Mouse (Mus musculus): ENCODE data around the gene Ppp4r3b.

Ppp4r3b gene

GRCm38 (mm10) chr11:29172563-29173124 lies at the start of gene Ppp4r3b:
Gene Ppp4r3b, plus strand, starts transcription at chr11:29172890.
- peak; percentile 93 to 98 for DNase-seq (ENCODE audit: low spot score in 2 of 2)

- DNase-seq (ENCODE audit: low spot score in 2 of 2) = no peak
Observed at GRCm38 (mm10) chr11:29129862-29130384, 42.8 kb upstream of the Ppp4r3b start.

- peak; percentile 85 to 89 for DNase-seq (ENCODE audit: low spot score in 2 of 2)
Observed at GRCm38 (mm10) chr11:29130385-29131355, 42.0 kb upstream of the Ppp4r3b start, which contains the start of gene Pnpt1. Gene Pnpt1, plus strand, starts transcription at chr11:29130744.

- DNase-seq (ENCODE audit: low spot score in 2 of 2) = no peak
Observed at GRCm38 (mm10) chr11:29140671-29141070, 32.0 kb upstream of the Ppp4r3b start.

GRCm38 (mm10) chr11:29148901-29149300 lies 23.8 kb upstream of the Ppp4r3b start:
- no peak for DNase-seq (ENCODE audit: low spot score in 2 of 2)

- DNase-seq (ENCODE audit: low spot score in 2 of 2) = no peak
Observed at GRCm38 (mm10) chr11:29163569-29163968, 9.1 kb upstream of the Ppp4r3b start.

- DNase-seq (ENCODE audit: low spot score in 2 of 2) = peak; percentile 31 to 53
Observed at GRCm38 (mm10) chr11:29171959-29172391, 715 bp upstream of the Ppp4r3b start.

GRCm38 (mm10) chr11:29173125-29173631 lies 488 bp downstream of the Ppp4r3b start:
- peak; percentile 31 to 68 for DNase-seq (ENCODE audit: low spot score in 2 of 2)

GRCm38 (mm10) chr11:29173706-29174436 lies 1.2 kb downstream of the Ppp4r3b start:
- DNase-seq (ENCODE audit: low spot score in 2 of 2) = no peak

GRCm38 (mm10) chr11:29179319-29179718 lies 6.6 kb downstream of the Ppp4r3b start:
- DNase-seq (ENCODE audit: low spot score in 2 of 2) = no peak

- no peak for DNase-seq (ENCODE audit: low spot score in 2 of 2)
Observed at GRCm38 (mm10) chr11:29180657-29181056, 8.0 kb downstream of the Ppp4r3b start.

GRCm38 (mm10) chr11:29181751-29182150 lies 9.1 kb downstream of the Ppp4r3b start:
- no peak for DNase-seq (ENCODE audit: low spot score in 2 of 2)

- DNase-seq (ENCODE audit: low spot score in 2 of 2) = no peak
Observed at GRCm38 (mm10) chr11:29188981-29189380, 16.3 kb downstream of the Ppp4r3b start.

GRCm38 (mm10) chr11:29203653-29204052 lies 31.0 kb downstream of the Ppp4r3b start:
- DNase-seq (ENCODE audit: low spot score in 2 of 2) = no peak

GRCm38 (mm10) chr11:29209774-29210173 lies 37.1 kb downstream of the Ppp4r3b start:
- DNase-seq (ENCODE audit: low spot score in 2 of 2) = no peak

GRCm38 (mm10) chr11:29216196-29216595 lies 43.5 kb downstream of the Ppp4r3b start:
- DNase-seq (ENCODE audit: low spot score in 2 of 2) = no peak

- no peak for DNase-seq (ENCODE audit: low spot score in 2 of 2)
Observed at GRCm38 (mm10) chr11:29219055-29219454, 46.4 kb downstream of the Ppp4r3b start.

GRCm38 (mm10) chr11:29222310-29222709 lies 49.6 kb downstream of the Ppp4r3b start:
- no peak for DNase-seq (ENCODE audit: low spot score in 2 of 2)

GRCm38 (mm10) chr11:29224754-29225153 lies 52.1 kb downstream of the Ppp4r3b start:
- DNase-seq (ENCODE audit: low spot score in 2 of 2) = no peak

GRCm38 (mm10) chr11:29228957-29229356 lies 56.3 kb downstream of the Ppp4r3b start:
- DNase-seq (ENCODE audit: low spot score in 2 of 2) = no peak

GRCm38 (mm10) chr11:29233569-29233968 lies 60.9 kb downstream of the Ppp4r3b start:
- no peak for DNase-seq (ENCODE audit: low spot score in 2 of 2)

GRCm38 (mm10) chr11:29237364-29237763 lies 64.7 kb downstream of the Ppp4r3b start:
- DNase-seq (ENCODE audit: low spot score in 2 of 2) = no peak

Measured in urinary bladder, adult 18-20 months (tissue).